Mouse (Mus musculus) forebrain, embryonic 12.5 days (tissue): ENCODE data around the gene Il1rl2. TPM values are rescaled to one million over a fixed set of nuclear protein-coding genes. Genes with fewer than 3 reads are reported as not detected.
"Not testable (repeated sequence)": the region's sequence is repeated elsewhere in the genome, so short reads cannot be mapped to it uniquely, and the experiment has no call there.

ENCODE experiments used
- ATAC-seq: fragments of 200-750 bp; cut with Nextera tagmentation; 2 replicates; pipeline ENCODE4 v1.8.0; 2017; ENCODE audit warnings: moderate TSS enrichment; ENCODE audit not compliant: low FRiP score
- H3K27ac ChIP-seq: fragments of 300-500 bp; sonication (generic); 2 replicates; pipeline ENCODE4 v1.5.1; 2016; ENCODE audit warnings: mild to moderate bottlenecking
- H3K27me3 ChIP-seq: fragments of 300-500 bp; sonication (generic); 2 replicates; pipeline ENCODE4 v1.6.1; 2016; ENCODE audit warnings: mild to moderate bottlenecking
- H3K36me3 ChIP-seq: fragments of 300-500 bp; sonication (generic); replicated peaks from 2 replicates; pipeline ENCODE4 v1.6.1; 2016; ENCODE audit warnings: mild to moderate bottlenecking
- H3K4me1 ChIP-seq: fragments of 300-500 bp; sonication (generic); 2 replicates; pipeline ENCODE4 v1.6.1; 2016
- H3K4me2 ChIP-seq: fragments of 300-500 bp; sonication (generic); 2 replicates; pipeline ENCODE4 v1.6.1; 2016; ENCODE audit warnings: mild to moderate bottlenecking, moderate library complexity
- H3K4me3 ChIP-seq: fragments of 300-500 bp; sonication (generic); replicated peaks from 2 replicates; pipeline ENCODE4 v1.5.1; 2016; ENCODE audit warnings: mild to moderate bottlenecking
- H3K9ac ChIP-seq: fragments of 300-500 bp; sonication (generic); 2 replicates; pipeline ENCODE4 v1.6.1; 2016; ENCODE audit warnings: mild to moderate bottlenecking
- H3K9me3 ChIP-seq: fragments of 300-500 bp; sonication (generic); 2 replicates; pipeline ENCODE4 v1.6.1; 2016
- WGBS: fragments of 180-500 bp; shearing (Covaris S2); methylation state at CpG from one replicate; pipeline ENCODE4 v1.1.7; 2016; 5-methylcytosine and 5-hydroxymethylcytosine counted together
- polyA plus RNA-seq: library from polyadenylated mRNA; unstranded; fragments of >200 nt; fragmentation: Nextera tagmentation; extraction: Ambion mirVana; gene quantifications from 2 replicates; pipeline ENCODE4 v1.2.1, GENCODE M21; 2016

Gene Il1rl2
- polyA plus RNA-seq, 1 experiment from 2014 or later: 1.6 TPM

DNA sequence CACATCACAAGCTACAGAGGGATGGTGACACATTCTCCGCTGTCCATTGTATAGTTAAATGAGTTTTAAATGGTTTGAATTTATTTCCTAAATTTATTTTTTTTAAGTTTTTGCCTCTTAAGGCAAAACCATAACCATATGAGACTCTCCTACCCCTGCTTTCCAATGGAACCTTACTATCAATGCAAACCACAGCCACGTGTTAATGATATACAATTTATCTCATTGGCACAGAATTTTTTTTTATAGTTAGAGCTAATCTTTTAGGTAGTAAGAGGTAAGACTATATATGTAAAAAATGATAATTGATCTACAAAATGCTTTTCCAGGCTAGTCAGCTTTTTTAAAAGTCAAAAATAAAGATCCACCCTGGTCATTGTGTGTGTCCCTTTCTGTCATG lies 26.4 kb upstream of the Il1rl2 start:
- H3K27ac ChIP-seq: no peak overlapping the region
- 88% methylated on average over 2 of the region's 2 CpGs for WGBS
- H3K4me2 ChIP-seq: no peak overlapping the region
- H3K36me3 ChIP-seq: no peaks in the 10 kb centered on the region
- no peak overlapping the region for H3K4me3 ChIP-seq
- ATAC-seq: no peak
- H3K9ac ChIP-seq: no peak overlapping the region
- H3K9me3 ChIP-seq: no peaks in the 10 kb centered on the region
- no peaks in the 10 kb centered on the region for H3K4me1 ChIP-seq
- H3K27me3 ChIP-seq: no peaks in the 10 kb centered on the region

DNA sequence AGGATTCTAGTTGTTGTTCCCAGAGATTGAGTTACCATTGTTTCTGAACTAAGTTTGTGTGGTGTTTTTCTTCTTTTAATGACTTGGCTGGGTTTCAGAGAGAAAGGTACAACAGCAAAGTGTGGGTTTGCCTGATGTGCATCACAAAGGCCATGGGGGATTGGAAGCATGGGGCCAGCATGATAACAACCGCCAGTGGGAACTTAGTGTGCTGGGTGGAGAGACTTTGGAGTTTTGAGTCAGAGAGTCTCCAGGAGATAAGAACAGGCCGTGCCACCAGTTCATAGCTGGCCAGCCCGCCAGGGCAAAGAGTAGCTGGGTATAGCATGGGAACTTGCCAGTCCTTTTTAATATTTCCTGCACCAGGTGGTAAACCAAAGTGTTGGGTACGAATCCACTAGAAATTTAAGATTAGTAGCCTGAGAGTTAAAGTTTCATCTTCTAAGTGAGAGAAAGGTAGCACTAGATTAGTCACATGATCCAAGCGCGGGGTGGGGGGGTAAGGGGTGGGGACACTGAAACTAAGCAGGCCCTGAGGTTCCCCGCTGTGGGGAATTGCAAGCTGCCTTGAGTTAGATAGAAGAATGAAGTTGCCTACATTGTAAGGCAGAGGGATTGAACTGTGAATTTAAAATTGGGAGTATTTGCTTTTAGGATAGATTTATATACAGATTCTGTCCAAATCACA lies 21.1 kb upstream of the Il1rl2 start:
- Histone ChIP-seq H3K9me3 (no peaks in the 10 kb centered on the region), H3K9ac (no peak overlapping the region), H3K4me3 (no peak overlapping the region), H3K27me3 (no peaks in the 10 kb centered on the region), H3K36me3 (no peaks in the 10 kb centered on the region), H3K27ac (no peak overlapping the region), H3K4me1 (no peaks in the 10 kb centered on the region), H3K4me2 (no peak overlapping the region)
- ATAC-seq: no peak
- 61% methylated on average over 7 of the region's 7 CpGs for whole genome bisulfite sequencing

DNA sequence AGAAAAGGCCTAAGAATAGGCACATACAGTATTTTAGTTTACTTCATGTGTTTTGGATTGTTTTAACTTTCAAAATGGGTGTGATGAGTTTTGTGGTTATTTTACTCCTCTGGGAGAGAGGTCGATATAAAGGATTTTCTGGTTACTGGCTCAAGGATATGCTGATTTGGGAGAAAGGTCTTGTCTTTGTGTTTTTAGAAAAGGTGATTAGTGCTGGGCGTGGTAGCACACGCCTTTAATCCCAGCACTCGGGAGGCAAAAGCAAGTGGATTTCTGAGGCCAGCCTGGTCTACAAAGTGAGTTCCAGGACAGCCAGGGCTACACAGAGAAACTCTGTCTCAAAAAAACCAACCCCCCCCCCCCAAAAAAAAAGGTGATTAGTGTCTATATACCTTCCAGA lies 20.1 kb upstream of the Il1rl2 start:
- not testable (repeated sequence) for H3K9ac ChIP-seq, H3K27ac ChIP-seq, H3K4me1 ChIP-seq, H3K4me2 ChIP-seq, H3K4me3 ChIP-seq, H3K36me3 ChIP-seq, ATAC-seq, H3K9me3 ChIP-seq, H3K27me3 ChIP-seq
- 60% methylated on average over 4 of the region's 4 CpGs for WGBS

DNA sequence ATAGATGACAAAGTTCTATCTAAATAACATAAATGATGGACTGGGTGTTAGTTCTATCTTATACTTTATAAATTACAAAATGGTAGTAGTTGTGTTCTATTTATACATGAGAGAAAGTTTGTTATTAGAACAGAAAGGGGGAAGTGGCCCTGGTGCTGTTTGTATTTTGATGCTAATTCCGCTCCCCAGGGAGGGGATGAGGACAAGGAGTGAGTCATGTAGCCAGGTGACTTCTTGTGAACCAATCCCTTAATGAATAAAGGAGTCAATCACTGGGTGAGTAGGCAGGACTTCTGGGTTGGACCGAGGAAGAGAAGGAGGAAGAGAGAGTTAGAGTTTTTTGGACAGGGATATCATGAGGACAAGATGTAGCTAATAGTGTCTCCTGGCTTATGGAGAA lies 18.3 kb upstream of the Il1rl2 start:
- 83% methylated on average over 2 of the region's 2 CpGs for WGBS
- Histone ChIP-seq H3K4me1 (no peaks in the 10 kb centered on the region), H3K27me3 (no peaks in the 10 kb centered on the region), H3K27ac (no peak overlapping the region), H3K36me3 (no peaks in the 10 kb centered on the region), H3K9me3 (no peaks in the 10 kb centered on the region), H3K9ac (no peak overlapping the region), H3K4me3 (no peak overlapping the region), H3K4me2 (no peak overlapping the region)
- ATAC-seq: no peak

DNA sequence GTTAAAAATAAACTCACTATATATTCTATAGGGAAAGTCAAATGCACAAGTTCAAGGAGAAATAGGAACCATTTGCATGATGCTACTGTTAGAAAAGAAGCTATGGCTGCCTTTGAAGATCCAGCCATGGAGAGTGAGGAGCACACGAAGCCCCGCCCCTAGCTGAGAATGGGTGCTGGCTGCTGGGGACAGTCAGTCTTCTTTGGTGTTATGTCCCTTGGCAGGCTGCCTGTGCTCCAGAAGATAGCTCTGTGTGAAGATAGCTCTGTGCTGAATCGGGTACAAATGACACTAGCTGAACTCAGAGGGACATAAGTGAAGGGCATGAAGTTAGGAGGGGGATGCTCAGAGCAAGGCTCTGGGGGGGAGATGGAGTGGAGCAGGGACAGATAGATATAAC lies 13.3 kb upstream of the Il1rl2 start:
- Histone ChIP-seq H3K4me2 (no peak overlapping the region), H3K4me3 (no peak overlapping the region), H3K9me3 (no peaks in the 10 kb centered on the region), H3K36me3 (no peaks in the 10 kb centered on the region), H3K27me3 (no peaks in the 10 kb centered on the region), H3K4me1 (no peaks in the 10 kb centered on the region), H3K9ac (no peak overlapping the region), H3K27ac (no peak overlapping the region)
- ATAC-seq: no peak
- WGBS: 93% methylated on average over 3 of the region's 3 CpGs

DNA sequence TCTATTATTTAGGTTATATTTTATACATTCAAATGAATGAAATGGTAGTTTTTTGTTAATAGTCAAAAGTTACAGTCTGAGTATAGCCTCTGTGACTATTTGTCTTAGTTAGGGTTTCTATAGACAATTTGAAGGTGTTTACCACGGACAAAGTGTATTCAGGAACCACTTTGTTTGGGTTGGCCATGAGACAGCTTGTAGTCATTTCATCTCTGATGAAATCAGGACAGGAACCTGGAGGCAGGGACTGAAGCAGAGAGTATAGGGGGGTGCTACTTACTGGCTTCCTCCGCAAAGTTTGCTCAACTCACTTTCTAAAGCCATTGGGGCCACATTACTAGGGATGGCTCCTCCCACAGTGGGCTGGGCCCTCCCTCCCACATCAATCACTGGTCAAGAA lies 12.8 kb upstream of the Il1rl2 start:
- WGBS: 79% methylated on average over 2 of the region's 2 CpGs
- no peak overlapping the region for H3K4me3 ChIP-seq
- H3K4me1 ChIP-seq: no peaks in the 10 kb centered on the region
- H3K9me3 ChIP-seq: no peaks in the 10 kb centered on the region
- H3K27me3 ChIP-seq: no peaks in the 10 kb centered on the region
- H3K9ac ChIP-seq: no peak overlapping the region
- no peak for ATAC-seq
- H3K4me2 ChIP-seq: no peak overlapping the region
- H3K36me3 ChIP-seq: no peaks in the 10 kb centered on the region
- H3K27ac ChIP-seq: no peak overlapping the region

DNA sequence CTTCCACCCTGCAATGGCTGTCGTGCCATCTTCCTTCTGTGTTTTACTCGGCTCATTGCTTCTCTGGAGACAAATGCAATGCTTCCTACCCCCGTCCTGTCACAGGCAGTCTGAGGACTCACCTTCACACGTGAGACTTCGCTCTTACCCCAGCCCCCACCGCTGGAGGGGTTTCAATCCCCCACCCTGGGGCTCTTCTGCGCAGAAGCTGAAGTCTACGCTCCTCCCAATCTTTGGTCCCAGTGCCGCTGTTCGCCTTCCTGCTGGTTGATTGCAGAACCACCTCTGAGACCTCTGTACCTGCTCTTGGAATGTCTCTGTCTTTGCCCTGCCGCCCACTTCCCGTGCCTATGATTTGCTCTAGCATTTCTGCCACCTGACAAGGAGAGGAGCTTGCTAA lies 10.4 kb upstream of the Il1rl2 start:
- no peaks in the 10 kb centered on the region for H3K27me3 ChIP-seq
- no peak overlapping the region for H3K27ac ChIP-seq
- no peaks in the 10 kb centered on the region for H3K4me1 ChIP-seq
- no peaks in the 10 kb centered on the region for H3K36me3 ChIP-seq
- no peak overlapping the region for H3K4me2 ChIP-seq
- H3K9me3 ChIP-seq: no peaks in the 10 kb centered on the region
- no peak overlapping the region for H3K9ac ChIP-seq
- no peak for ATAC-seq
- 86% methylated on average over 12 of the region's 12 CpGs for WGBS
- no peak overlapping the region for H3K4me3 ChIP-seq

DNA sequence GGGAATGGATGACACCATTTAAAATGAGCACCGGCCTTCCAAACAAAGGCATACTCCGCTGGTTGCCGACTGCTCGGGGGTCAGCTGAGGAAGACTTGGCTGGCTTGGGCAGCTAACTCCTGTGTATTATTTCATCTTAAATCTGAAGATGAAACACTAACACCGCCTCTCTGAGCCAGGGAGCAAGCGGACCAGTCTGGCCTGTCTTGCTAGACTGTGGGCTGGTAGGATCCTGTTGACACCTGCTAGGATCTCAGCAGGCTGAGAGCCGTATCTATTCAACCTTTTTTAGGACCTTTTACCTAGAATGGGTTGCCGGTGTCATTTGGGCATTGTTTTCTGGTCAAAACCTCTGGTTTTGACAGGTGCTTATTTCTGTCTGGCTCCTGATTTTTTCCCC lies 6.8 kb upstream of the Il1rl2 start:
- no peak for ATAC-seq
- Histone ChIP-seq H3K9me3 (no peaks in the 10 kb centered on the region), H3K27ac (no peak overlapping the region), H3K4me2 (no peak overlapping the region), H3K27me3 (no peaks in the 10 kb centered on the region), H3K36me3 (no peaks in the 10 kb centered on the region), H3K4me3 (no peak overlapping the region), H3K9ac (no peak overlapping the region), H3K4me1 (no peaks in the 10 kb centered on the region)
- WGBS: 89% methylated on average over 8 of the region's 8 CpGs

DNA sequence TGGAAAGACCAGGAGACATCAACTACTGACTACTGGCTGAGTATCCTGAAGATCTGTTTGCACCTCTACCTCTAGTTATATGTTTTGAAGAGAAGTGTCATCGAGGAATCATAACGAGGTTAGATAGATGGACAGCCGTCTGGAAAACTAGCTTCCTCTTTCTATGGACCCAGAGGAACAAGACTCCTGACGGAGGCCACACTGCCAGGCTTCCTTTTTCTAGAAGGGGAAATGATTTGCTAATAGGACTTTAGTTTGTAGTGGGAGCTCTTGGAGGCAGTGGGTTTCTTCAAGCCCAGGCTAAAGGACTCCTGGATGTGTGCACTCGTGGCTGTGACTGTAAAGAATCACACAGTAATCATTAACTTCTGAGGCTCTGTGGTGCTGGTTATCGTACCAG lies 2.6 kb upstream of the Il1rl2 start:
- H3K4me1 ChIP-seq: peaks cover 15% of the 10 kb centered on the region
- WGBS: 88% methylated on average over 6 of the region's 6 CpGs
- H3K27me3 ChIP-seq: peaks cover 26% of the 10 kb centered on the region
- no peak overlapping the region for H3K27ac ChIP-seq
- no peak for ATAC-seq
- H3K4me2 ChIP-seq: no peak overlapping the region
- H3K9ac ChIP-seq: no peak overlapping the region
- no peak overlapping the region for H3K4me3 ChIP-seq
- H3K9me3 ChIP-seq: no peaks in the 10 kb centered on the region
- H3K36me3 ChIP-seq: no peaks in the 10 kb centered on the region

DNA sequence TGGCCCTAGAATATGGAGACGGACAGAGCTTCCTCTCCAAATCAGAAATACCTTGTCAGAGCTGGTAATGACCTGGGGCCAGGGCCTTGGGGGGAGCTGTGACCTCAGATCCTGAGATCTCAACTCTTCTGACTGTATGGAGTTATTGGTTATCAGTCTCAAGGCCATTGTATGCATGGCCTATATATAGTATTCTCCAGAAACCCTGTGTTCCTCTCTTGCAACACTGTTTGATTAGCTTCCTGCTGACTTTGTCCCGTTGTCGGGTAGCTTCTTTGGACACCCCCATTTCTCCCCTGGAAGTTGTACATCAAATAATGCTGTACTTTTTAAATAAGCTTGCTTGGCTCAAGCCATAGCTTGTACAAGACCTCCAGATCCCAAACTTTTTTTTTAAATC lies 1.9 kb upstream of the Il1rl2 start:
- Histone ChIP-seq H3K4me2 (no peak overlapping the region), H3K27ac (no peak overlapping the region), H3K27me3 (peaks cover 28% of the 10 kb centered on the region), H3K36me3 (no peaks in the 10 kb centered on the region), H3K4me1 (peaks cover 15% of the 10 kb centered on the region), H3K9ac (no peak overlapping the region), H3K9me3 (no peaks in the 10 kb centered on the region), H3K4me3 (no peak overlapping the region)
- no peak for ATAC-seq
- WGBS: 94% methylated on average over 3 of the region's 3 CpGs

DNA sequence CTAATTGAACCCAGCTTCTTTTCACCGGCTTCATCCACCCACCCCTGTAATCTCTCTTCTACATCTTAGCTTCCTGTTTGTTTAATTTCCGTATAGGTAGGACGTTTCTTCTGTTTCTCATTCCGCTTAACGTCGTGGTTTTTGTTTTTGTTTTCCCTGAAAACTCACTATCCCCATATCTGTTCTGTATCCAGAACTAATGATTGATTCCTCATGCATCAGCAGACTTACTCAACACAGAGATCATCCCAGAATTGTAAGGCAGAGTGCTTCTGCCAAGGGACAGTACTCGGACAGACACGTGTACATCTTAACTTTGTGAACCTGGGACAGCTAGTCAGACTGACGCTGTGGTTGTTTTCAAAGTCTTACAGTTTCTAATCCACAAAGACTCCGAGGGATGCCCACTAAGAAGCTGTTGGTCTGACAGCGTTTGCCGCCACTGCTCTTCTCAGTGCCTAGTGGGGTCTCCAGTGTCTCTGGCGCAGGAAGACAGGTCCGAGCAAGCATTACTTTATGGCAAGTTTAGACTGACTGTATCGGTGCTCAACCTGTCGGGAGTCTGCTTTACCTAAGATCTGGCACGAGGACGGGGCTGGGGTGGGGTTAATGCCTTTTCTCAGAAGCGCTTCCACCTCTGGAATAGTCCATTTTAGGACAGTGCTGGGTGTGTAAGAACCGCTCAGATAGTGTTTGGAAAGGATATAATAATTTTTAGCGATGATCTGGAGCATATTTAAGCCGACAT lies 719 bp downstream of the Il1rl2 start:
- ATAC-seq: no peak
- Histone ChIP-seq H3K9ac (peak overlapping the region; percentile 49; the same call in 1 of the 2 replicates), H3K9me3 (no peaks in the 10 kb centered on the region), H3K4me1 (peaks cover 15% of the 10 kb centered on the region), H3K36me3 (no peaks in the 10 kb centered on the region), H3K27ac (no peak overlapping the region), H3K4me3 (peak overlapping the region; percentile 35), H3K27me3 (peaks cover 28% of the 10 kb centered on the region), H3K4me2 (peak overlapping the region; percentile 66)
- WGBS: 9% methylated on average over 22 of the region's 22 CpGs

DNA sequence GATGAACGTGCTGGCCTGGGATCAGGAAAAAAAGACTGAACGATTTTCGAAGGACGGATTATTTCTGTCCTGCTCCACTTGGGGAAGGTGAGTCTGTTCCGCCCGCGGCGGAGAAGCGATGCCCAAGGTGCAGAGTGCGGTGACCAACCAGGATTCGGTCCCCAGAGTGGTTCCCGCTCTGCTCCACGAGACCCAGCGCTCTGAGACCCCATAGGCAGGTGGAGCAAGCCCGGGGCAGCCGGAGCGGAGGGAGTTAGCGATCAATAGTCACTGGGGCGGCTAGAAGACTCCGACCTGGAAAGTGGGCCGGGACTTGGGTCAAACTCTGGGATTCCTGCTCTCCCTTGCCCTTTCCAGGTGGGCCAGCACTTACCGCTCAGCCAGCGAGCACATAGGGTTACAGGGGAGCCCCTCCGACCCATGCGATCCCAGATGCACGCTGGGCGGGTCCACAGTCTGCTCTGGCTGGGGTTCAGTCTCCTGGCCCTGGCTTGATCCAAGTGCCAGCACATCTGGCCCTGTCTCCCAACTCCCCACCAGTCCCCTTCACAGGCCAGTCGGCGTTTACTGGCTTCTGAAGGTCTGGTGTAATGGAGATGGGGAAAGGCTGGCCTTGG lies 1.4 kb downstream of the Il1rl2 start:
- Histone ChIP-seq H3K9ac (peak overlapping the region; percentile 49), H3K27me3 (peaks cover 28% of the 10 kb centered on the region), H3K4me2 (peak overlapping the region; percentile 66), H3K4me3 (peak overlapping the region; percentile 35), H3K27ac (no peak overlapping the region), H3K36me3 (no peaks in the 10 kb centered on the region), H3K4me1 (peaks cover 15% of the 10 kb centered on the region), H3K9me3 (no peaks in the 10 kb centered on the region)
- WGBS: 1% methylated on average over 29 of the region's 29 CpGs
- no peak for ATAC-seq

DNA sequence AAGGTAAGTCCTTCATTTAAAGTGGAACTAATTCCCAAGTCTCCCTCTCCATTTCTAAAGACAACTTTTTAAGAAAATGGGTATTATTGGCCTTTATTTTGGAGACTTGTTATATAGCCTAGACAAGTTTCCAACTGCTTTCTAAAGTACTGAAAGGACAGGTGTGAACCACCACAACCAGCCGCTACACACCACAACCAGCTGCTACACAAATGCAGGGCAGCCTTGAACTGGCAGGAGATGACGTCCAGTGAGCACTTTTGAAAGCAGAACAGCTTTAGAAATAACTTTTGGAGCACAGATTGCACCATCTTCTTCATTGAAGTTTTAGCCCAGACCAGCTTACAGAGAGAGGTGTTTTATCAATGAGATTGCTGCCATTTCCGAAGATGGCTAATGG lies 3.2 kb downstream of the Il1rl2 start:
- Histone ChIP-seq H3K4me1 (peaks cover 15% of the 10 kb centered on the region), H3K27ac (no peak overlapping the region), H3K9me3 (no peaks in the 10 kb centered on the region), H3K27me3 (peaks cover 28% of the 10 kb centered on the region), H3K9ac (no peak overlapping the region), H3K4me2 (no peak overlapping the region), H3K4me3 (no peak overlapping the region), H3K36me3 (no peaks in the 10 kb centered on the region)
- WGBS: 89% methylated on average over 3 of the region's 3 CpGs
- ATAC-seq: no peak
